Mouse (Mus musculus) olfactory bulb, adult 2 months (tissue): ENCODE measurements around the gene Aatf.

Experiments used
- CTCF ChIP-seq: fragments of 200-500 bp; IDR thresholded peaks from 2 replicates; pipeline ENCODE4 v1.5.1; 2012; ENCODE audit warnings: low read depth, mild to moderate bottlenecking, low read length, moderate library complexity; ENCODE audit not compliant: insufficient read depth
- POLR2A ChIP-seq: fragments of 200-500 bp; IDR thresholded peaks from 2 replicates; pipeline ENCODE4 v1.6.1; 2012; ENCODE audit warnings: mild to moderate bottlenecking, low read depth, low read length, moderate library complexity; ENCODE audit not compliant: insufficient read depth

- no peak for TF ChIP-seq CTCF
- no peak for TF ChIP-seq POLR2A
Observed at GRCm38 (mm10) chr11:84389332-84389731, 124.0 kb downstream of the Aatf start.
